Mouse (Mus musculus): Measurements from ENCODE around the gene Acat3. TPM values are rescaled to one million over a fixed set of nuclear protein-coding genes. Genes with fewer than 3 reads are reported as not detected.
"Not testable (repeated sequence)": the region's sequence is repeated elsewhere in the genome, so short reads cannot be mapped to it uniquely, and the experiment has no call there.

The Acat3 gene
- polyA plus RNA-seq, 1 experiment from 2014 or later: 1.4 TPM

DNA sequence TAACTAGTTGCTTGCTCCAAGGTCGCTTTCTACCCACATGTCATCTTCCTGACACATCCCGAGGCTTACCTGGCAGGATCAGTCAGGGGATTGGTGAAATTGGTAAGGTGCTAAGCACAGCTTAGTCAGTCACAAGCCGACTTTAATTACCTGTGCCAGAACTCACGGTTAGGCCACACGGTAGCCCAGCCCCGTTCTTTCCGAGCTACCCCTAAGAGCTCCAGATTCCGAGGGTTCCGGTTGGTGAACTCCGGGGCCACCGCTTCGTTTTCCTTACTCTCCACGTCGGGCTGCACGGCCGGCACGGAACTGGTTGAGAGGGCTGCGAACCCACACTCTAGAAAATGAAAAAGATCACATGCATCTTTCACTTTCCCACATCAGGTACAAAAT is 24.9 kb downstream of the Acat3 start, which contains the start of gene Tcp1:
Tcp1 (plus strand) TSS at position 214 of the 393 bp plus-strand sequence.
- H3K9me3 ChIP-seq: no peaks in the 10 kb centered on the region
- peak; percentile 8; the same call in 1 of the 2 replicates for ATAC-seq (ENCODE audit: low FRiP score, low read depth)
- 2% methylated on average over 18 of the region's 18 CpGs for WGBS
- H3K9ac ChIP-seq (replicated peaks): peak within 1 kb of the TSS; percentile 91
- H3K4me2 ChIP-seq (replicated peaks): peak within 1 kb of the TSS; percentile 90
- peak within 1 kb of the TSS; percentile 85 for H3K27ac ChIP-seq (replicated peaks)
- H3K4me3 ChIP-seq: peak within 1 kb of the TSS; percentile 84
- peaks cover 53% of the 10 kb centered on the region for H3K36me3 ChIP-seq
- H3K4me1 ChIP-seq: peaks cover 13% of the 10 kb centered on the region
- no peaks in the 10 kb centered on the region for H3K27me3 ChIP-seq

DNA sequence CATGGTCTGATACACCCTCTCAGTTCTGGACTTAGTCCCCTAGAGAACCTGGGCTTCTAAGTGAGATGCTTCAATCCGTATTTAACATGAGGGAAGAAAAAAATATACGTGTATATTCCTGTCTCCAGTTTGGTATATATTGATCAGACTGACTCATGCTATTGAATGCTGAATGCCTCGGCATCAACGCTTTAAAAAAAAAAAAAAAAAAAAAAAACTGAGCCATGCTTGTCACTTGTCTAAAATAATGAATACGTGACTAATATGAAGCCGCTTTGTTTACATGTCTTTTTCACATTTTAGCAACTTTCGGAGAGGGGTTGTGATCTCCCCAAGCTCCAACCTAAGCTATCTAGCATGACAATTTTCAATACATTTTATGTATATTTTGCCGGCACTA is 30.0 kb downstream of the Acat3 start:
- Histone ChIP-seq H3K27me3 (no peaks in the 10 kb centered on the region), H3K9me3 (no peaks in the 10 kb centered on the region), H3K36me3 (peaks cover 45% of the 10 kb centered on the region), H3K9ac (replicated peaks) (no peak overlapping the region), H3K4me2 (replicated peaks) (no peak overlapping the region), H3K27ac (replicated peaks) (no peak overlapping the region), H3K4me3 (no peak overlapping the region), H3K4me1 (peaks cover 7% of the 10 kb centered on the region)
- ATAC-seq (ENCODE audit: low FRiP score, low read depth): no peak
- 91% methylated on average over 8 of the region's 8 CpGs for whole genome bisulfite sequencing

DNA sequence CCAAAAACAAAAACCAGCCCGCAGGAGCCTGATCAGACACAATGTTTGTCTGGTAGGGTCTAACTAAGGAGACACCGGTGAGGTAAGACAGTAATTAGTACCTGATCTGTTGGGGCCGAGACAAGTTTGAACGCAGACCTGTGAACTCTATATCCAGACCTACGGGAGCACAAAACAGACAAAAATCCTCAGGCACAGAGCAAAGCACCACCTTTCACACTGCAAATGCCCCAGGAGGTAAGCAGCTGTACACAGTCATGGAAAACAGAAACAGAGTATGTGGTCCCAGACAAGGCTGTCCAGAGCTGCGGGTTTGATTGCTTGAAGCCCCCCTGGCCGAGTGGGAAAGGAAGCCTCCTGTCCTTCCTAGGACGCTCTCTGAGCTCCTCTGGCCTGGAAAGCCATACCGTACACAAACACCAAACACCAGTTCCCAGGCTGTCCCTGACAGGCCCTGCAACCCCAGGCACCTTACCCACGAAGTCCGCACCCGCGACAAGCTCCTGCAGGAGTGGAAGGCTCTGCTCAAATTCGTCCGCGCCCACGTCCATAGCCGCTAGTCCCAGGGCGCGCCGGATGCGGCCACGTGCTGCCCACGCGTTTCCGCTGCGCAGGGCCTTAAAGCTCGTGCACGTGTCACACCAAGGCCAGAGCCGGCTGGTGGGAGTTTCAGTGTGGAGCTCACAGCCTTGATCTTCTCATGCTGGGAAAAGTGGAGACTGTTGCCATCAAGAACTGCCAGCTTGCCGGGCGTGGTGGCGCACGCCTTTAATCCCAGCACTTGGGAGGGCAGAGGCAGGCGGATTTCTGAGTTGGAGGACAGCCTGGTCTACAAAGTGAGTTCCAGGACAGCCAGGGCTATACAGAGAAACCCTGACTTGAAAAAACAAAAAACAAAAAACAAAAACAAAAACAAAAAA is 30.8 kb downstream of the Acat3 start, which contains the start of gene Pnldc1:
Pnldc1 (minus strand) TSS at position 870 of the 920 bp plus-strand sequence.
- peaks cover 53% of the 10 kb centered on the region for H3K36me3 ChIP-seq
- no peak within 1 kb of the TSS for H3K9ac ChIP-seq (replicated peaks)
- H3K4me1 ChIP-seq: 0 out of 2 replicates have a peak, but pooled peaks cover under 1% of the 10 kb centered on the region
- no peak within 1 kb of the TSS for H3K4me3 ChIP-seq
- H3K27ac ChIP-seq (replicated peaks): no peak within 1 kb of the TSS
- H3K9me3 ChIP-seq: no peaks in the 10 kb centered on the region
- WGBS: 83% methylated on average over 35 of the region's 35 CpGs
- no peak for ATAC-seq (ENCODE audit: low FRiP score, low read depth)
- H3K27me3 ChIP-seq: no peaks in the 10 kb centered on the region
- no peak within 1 kb of the TSS for H3K4me2 ChIP-seq (replicated peaks)

DNA sequence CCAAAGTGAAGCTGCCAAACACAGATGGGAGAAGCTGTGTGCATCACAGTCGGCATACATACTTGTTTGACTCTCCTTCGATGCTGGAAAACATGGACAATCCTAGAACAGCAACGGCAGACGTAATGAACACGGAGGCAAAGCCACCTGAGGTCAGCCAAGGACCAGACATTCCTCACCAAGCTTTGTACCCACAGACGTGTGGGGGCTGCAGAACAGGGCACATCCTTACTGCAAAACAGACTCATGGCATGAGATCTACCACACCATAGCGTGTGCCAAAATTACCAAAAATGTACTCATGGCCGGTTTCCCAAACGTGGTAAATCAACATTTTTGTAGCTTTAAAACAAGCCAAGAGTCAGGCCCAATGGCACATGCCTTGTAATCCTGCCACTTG is 34.0 kb downstream of the Acat3 start:
- Histone ChIP-seq H3K9me3 (no peaks in the 10 kb centered on the region), H3K9ac (replicated peaks) (no peak overlapping the region), H3K4me1 (peaks cover 11% of the 10 kb centered on the region), H3K36me3 (peaks cover 28% of the 10 kb centered on the region), H3K4me3 (no peak overlapping the region), H3K27me3 (no peaks in the 10 kb centered on the region), H3K27ac (replicated peaks) (no peak overlapping the region), H3K4me2 (replicated peaks) (no peak overlapping the region)
- no peak for ATAC-seq (ENCODE audit: low FRiP score, low read depth)
- WGBS: 93% methylated on average over 9 of the region's 9 CpGs

DNA sequence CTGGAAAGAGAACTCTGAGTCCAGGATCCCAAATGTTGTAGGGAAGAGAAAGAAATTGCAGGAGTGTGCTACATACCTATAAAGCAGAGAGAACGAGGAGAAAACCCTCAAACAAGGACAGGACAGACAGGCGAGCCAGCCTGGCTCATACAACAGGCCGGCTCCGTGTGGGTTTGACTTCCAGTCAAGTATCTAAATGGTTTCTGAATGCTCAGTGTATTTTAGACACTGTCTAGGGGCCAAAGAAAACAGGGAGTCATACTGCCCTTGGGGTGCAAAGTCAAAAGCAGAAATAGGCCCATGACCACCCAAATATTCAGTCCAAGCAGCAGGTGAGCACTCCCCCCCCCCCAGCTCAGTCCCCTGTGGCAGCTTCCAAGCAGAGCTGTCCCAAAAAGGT is 34.6 kb downstream of the Acat3 start:
- no peaks in the 10 kb centered on the region for H3K27me3 ChIP-seq
- no peaks in the 10 kb centered on the region for H3K9me3 ChIP-seq
- peaks cover 11% of the 10 kb centered on the region for H3K4me1 ChIP-seq
- no peak overlapping the region for H3K27ac ChIP-seq (replicated peaks)
- ATAC-seq (ENCODE audit: low FRiP score, low read depth): no peak
- no peak overlapping the region for H3K4me2 ChIP-seq (replicated peaks)
- no peak overlapping the region for H3K9ac ChIP-seq (replicated peaks)
- no peak overlapping the region for H3K4me3 ChIP-seq
- H3K36me3 ChIP-seq: peaks cover 21% of the 10 kb centered on the region
- 88% methylated on average over 4 of the region's 4 CpGs for WGBS

DNA sequence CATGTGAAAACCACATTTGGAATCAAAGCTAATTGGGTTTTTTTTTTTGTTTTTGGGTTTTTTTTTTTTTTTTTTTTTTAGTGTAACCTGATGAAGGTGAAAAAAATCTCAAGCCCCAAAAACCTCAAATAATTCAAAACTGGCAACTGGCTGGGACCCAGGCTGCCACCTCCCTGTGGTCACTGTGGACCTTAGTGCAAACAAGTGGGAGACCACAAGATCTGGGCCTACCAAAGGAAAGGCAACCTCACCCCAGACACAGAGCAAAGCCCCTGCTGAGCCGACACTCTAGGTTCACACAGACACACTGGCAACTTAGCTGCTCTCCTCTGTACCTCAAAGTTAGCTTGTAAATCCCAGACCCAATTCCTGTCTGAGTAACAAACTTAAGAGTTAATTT is 36.1 kb downstream of the Acat3 start:
- no peak overlapping the region for H3K27ac ChIP-seq (replicated peaks)
- ATAC-seq (ENCODE audit: low FRiP score, low read depth): no peak
- no peak overlapping the region for H3K4me2 ChIP-seq (replicated peaks)
- WGBS: 67% methylated on average over 1 of the region's 1 CpGs
- no peaks in the 10 kb centered on the region for H3K9me3 ChIP-seq
- H3K4me1 ChIP-seq: peaks cover 11% of the 10 kb centered on the region
- H3K27me3 ChIP-seq: no peaks in the 10 kb centered on the region
- H3K36me3 ChIP-seq: peaks cover 26% of the 10 kb centered on the region
- no peak overlapping the region for H3K4me3 ChIP-seq
- H3K9ac ChIP-seq (replicated peaks): no peak overlapping the region

DNA sequence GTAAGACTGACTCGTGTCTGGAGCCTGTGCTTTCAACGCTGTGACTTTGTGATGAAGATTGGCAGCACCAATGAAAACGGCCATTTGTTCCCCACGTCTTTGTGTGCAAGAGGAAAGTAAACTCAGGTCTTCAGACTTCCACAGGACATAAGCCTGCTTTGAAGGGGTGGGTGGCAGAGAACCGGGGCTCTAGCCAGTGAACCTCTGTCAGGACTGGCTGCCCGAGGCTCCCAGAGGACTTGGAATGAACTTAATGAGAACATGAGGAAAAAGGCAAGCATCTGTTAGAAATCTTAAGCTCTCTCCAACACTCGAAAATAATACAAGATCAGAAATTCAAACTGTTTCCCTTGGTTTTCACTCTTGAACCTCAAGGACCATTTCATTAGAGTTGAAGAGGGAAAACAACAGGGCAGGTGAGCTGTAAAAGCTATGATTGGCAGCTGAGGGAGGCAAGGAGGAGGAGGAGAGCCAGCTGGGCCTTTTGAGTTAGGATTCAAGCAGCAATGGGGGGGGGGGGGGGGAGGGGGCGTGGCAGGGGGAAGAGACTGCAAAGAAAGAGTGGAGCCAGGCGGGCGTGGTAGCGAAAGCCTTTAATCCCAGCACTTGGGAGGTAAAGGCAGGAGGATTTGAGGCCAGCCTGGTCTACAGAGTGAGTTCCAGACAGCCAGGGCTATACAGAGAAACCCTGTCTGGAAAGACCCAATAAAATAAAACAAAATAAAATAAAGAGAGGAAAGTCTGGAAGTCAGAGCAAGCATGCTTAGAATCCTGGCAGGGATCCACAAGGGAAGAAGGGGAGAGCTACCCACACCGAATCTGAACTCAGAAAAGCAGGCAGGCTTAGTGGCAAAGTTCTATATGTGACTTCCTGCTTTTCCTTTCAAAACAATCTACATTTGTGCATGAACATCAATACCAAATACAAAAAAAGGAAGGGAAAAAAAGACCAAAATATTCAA is 36.7 kb downstream of the Acat3 start:
- Histone ChIP-seq H3K27ac (replicated peaks) (peak overlapping the region; percentile 56), H3K4me1 (peaks cover 11% of the 10 kb centered on the region), H3K9me3 (no peaks in the 10 kb centered on the region), H3K27me3 (no peaks in the 10 kb centered on the region), H3K9ac (replicated peaks) (no peak overlapping the region), H3K36me3 (peaks cover 27% of the 10 kb centered on the region), H3K4me2 (replicated peaks) (no peak overlapping the region), H3K4me3 (no peak overlapping the region)
- peak; percentile 75 for ATAC-seq (ENCODE audit: low FRiP score, low read depth)
- 19% methylated on average over 11 of the region's 12 CpGs for WGBS

DNA sequence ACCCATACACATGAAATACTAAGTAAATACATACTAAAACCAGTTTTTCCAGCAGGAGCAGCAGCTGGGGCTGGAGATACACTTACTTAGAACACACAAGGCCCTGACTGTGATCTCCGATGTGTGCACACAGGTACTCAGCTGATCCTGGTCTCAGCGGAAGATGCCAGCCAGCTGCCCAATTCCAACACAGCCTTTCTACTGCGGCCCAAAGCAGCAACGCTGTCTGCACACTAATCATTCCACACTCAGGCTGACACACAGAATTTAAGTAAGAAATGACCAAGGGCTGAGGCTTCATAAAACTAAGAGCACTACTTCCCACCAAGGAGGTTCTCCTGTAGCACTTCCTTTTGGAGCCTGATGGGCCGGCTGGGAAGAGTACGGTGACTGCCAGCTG is 38.1 kb downstream of the Acat3 start:
- WGBS: 93% methylated on average over 6 of the region's 6 CpGs
- peaks cover 27% of the 10 kb centered on the region for H3K36me3 ChIP-seq

DNA sequence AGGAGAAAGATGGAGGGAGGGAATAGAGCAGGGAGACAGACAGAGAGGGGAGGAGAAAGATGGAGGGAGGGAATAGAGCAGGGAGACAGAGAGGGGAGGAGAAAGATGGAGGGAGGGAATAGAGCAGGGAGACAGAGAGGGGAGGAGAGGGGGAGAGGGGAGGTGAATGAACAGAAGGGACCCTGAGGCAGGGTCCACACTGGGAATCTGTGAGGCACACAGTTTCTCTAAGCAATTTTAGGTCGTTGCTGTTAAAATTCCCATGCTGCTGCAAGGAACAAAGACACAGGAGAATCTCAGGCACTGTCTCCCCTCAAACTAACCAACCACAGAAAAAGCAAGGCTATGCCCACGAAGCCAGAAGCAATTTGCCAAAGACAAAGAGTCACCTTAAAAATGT is 41.8 kb downstream of the Acat3 start:
- peaks cover 18% of the 10 kb centered on the region; the same call in 1 of the 2 replicates for H3K36me3 ChIP-seq
- not testable (repeated sequence) for H3K9ac ChIP-seq (replicated peaks); H3K27ac ChIP-seq (replicated peaks); H3K4me1 ChIP-seq; H3K9me3 ChIP-seq; H3K4me2 ChIP-seq (replicated peaks); ATAC-seq (ENCODE audit: low FRiP score, low read depth); H3K4me3 ChIP-seq; H3K27me3 ChIP-seq
- WGBS: 33% methylated on average over 2 of the region's 2 CpGs

More for the DNA sequence above, 38.1 kb downstream of the Acat3 start:
- H3K9ac ChIP-seq (replicated peaks): no peak overlapping the region
- H3K27ac ChIP-seq (replicated peaks): no peak overlapping the region
- H3K9me3 ChIP-seq: no peaks in the 10 kb centered on the region
- no peak overlapping the region for H3K4me3 ChIP-seq
- H3K4me1 ChIP-seq: peaks cover 11% of the 10 kb centered on the region
- no peak overlapping the region for H3K4me2 ChIP-seq (replicated peaks)
- H3K27me3 ChIP-seq: no peaks in the 10 kb centered on the region
- no peak for ATAC-seq (ENCODE audit: low FRiP score, low read depth)

DNA sequence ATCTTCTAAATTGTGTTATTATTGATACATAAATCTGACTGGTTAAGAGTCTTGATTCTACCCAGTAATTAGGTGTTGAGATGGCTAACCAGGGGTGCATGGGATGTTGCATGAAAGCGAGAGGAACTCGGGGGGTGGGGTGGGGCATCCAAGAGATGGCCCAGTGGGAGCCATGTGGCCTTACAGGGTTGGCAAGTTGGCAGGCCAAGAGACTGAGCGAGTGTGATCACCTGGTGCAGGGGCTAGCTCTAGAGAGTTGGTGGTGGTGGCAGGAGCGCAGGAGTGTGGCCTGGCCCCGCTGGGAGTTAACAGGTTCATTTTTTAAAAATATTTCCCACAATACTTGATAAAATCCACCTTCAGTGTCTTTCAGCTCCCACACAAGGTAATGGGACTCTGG is 42.7 kb downstream of the Acat3 start:
- Histone ChIP-seq H3K9me3 (no peaks in the 10 kb centered on the region), H3K9ac (replicated peaks) (no peak overlapping the region), H3K27me3 (no peaks in the 10 kb centered on the region), H3K27ac (replicated peaks) (no peak overlapping the region), H3K4me1 (no peaks in the 10 kb centered on the region), H3K36me3 (peaks cover 18% of the 10 kb centered on the region; the same call in 1 of the 2 replicates), H3K4me2 (replicated peaks) (no peak overlapping the region), H3K4me3 (no peak overlapping the region)
- no peak for ATAC-seq (ENCODE audit: low FRiP score, low read depth)
- WGBS: 83% methylated on average over 5 of the region's 5 CpGs

DNA sequence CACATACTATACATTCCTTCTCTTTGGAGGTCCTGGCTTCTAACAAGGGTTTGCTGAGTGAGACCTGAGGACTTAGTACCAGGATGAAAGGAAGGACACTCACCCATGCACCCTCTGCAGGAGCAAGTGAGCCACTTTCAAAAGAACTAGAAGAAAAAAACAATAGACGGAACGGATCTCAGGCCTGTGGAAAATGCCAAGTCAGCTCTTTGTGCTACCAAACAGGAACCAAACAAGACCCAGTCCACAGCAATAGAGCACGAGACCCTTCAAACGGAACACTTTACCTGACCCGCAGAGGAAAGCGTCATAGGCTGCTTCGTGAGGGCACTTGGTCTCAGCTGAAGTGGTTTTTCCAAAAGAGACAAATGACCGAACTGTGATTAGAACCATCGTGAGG is 48.4 kb downstream of the Acat3 start:
- no peaks in the 10 kb centered on the region for H3K4me1 ChIP-seq
- H3K27ac ChIP-seq (replicated peaks): no peak overlapping the region
- ATAC-seq (ENCODE audit: low FRiP score, low read depth): no peak
- WGBS: 91% methylated on average over 9 of the region's 9 CpGs
- peaks cover 27% of the 10 kb centered on the region for H3K36me3 ChIP-seq
- no peak overlapping the region for H3K9ac ChIP-seq (replicated peaks)
- no peak overlapping the region for H3K4me2 ChIP-seq (replicated peaks)
- H3K27me3 ChIP-seq: no peaks in the 10 kb centered on the region
- no peak overlapping the region for H3K4me3 ChIP-seq
- no peaks in the 10 kb centered on the region for H3K9me3 ChIP-seq

DNA sequence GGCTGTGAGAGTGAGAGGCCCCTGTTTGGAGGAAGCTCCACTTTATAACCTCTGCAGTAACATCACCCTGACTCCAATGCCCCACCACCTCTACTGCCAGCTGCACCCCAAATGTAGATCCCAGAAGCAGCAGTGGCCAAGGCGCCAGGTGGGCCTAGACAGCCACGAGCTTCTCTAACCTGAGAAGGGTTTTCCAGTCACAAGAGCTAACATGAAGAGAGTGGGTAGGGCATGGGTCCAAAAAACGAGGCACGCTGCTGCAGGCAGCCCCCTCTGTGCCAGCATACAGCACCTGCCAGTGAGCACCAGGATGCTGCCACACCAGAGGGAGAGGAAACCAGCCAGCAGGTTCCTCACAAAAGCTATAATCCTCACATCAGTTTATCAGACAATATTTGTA is 49.3 kb downstream of the Acat3 start:
- H3K27me3 ChIP-seq: no peaks in the 10 kb centered on the region
- no peak overlapping the region for H3K4me2 ChIP-seq (replicated peaks)
- H3K27ac ChIP-seq (replicated peaks): no peak overlapping the region
- H3K9ac ChIP-seq (replicated peaks): no peak overlapping the region
- ATAC-seq (ENCODE audit: low FRiP score, low read depth): no peak
- peaks cover 27% of the 10 kb centered on the region for H3K36me3 ChIP-seq
- no peak overlapping the region for H3K4me3 ChIP-seq
- H3K4me1 ChIP-seq: no peaks in the 10 kb centered on the region
- no peaks in the 10 kb centered on the region for H3K9me3 ChIP-seq
- 93% methylated on average over 4 of the region's 4 CpGs for WGBS
